Mouse (Mus musculus): Measurements from ENCODE around the gene Klhl35. TPM values are rescaled to one million over a fixed set of nuclear protein-coding genes. Genes with fewer than 3 reads are reported as not detected.

Gene Klhl35
- polyA plus RNA-seq (2012; rRNA removed) = 0.80 and 0.89 TPM in 2 replicates

DNA sequence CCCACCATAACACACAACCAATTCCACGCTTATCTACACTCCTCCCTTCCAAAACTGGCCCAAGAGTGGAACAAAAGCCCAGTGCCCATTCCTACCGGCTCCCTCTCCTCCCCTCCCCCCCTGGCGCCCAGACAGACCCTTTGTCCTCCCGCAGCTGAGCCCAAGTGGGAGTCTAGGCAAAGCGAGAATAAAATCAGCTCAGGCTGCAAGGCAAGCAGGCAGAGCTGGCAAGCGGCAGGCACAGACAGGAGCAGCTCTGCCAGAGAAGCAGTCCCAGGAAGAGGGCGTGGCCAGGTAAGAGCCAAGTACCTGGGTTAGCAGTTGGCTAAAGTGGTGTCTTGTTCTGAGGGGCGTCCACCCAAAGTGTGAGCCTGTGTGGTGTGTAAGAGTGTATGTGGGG, at the start of gene Klhl35:
Gene Klhl35 (plus strand): TSS at position 194 of the 400 bp plus-strand sequence.
- Histone ChIP-seq H3K4me3 (replicated peaks; ENCODE audit: extremely low read depth, low read depth, low read length) (no peak within 1 kb of the TSS), H3K4me1 (ENCODE audit: control insufficient read depth, insufficient read depth, low read length) (peaks cover 11% of the 10 kb centered on the region)
- DNase-seq = no peak
- WGBS = 36% methylated on average over 8 of the region's 8 CpGs
- TF ChIP-seq CTCF (IDR thresholded peaks at IDR 0.05; ENCODE audit: insufficient read depth, low read length) = no peak
- no peak for TF ChIP-seq POLR2A (IDR thresholded peaks at IDR 0.05; ENCODE audit: borderline replicate concordance, extremely low read depth, low read depth, low read length)

DNA sequence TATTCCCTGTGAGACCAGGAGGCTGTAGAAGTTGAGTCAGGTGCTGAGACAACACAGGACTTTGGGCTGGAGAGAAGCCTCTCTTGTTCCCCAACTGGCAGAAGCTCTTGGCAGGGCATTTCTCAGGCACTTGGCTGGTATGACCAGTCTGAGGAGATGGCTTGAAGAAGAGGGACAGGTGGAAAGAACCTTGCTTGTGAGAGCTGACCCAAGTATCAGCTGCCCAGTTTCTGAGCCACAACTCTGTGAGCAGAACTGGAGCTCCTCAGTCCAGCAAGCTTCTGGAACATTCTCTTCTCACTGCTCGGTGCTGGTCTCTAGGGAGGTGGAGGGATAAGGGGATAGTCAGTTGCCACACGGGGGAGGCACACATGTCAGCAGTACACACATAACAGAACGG, 46.5 kb upstream of the Klhl35 start:
- Histone ChIP-seq H3K4me1 (ENCODE audit: control insufficient read depth, insufficient read depth, low read length) (peaks cover 5% of the 10 kb centered on the region; the same call in 1 of the 2 replicates), H3K4me3 (replicated peaks; ENCODE audit: extremely low read depth, low read depth, low read length) (no peak overlapping the region)
- WGBS = 75% methylated on average over 3 of the region's 3 CpGs
- TF ChIP-seq POLR2A (IDR thresholded peaks at IDR 0.05; ENCODE audit: borderline replicate concordance, extremely low read depth, low read depth, low read length) = no peak
- TF ChIP-seq CTCF (IDR thresholded peaks at IDR 0.05; ENCODE audit: insufficient read depth, low read length) = no peak
- no peak for DNase-seq

DNA sequence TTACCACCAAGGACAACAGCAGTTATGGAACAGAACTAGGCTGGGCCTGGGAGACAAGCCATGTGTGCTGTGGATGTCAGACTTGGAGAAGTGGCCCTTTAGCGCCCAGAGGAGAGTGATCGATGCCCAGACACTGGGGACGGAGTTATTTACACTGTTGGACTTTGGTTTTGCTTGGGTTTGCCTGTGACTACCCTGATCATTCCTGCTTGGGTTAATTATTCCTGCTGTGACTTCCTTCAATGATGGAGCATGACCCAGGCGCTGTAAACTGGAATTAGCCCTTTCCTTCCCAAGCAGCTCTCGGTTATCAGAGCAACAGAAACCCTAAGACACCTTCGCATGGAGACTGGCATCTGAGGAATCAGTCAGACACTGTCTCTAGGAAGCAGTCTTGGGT, 44.8 kb upstream of the Klhl35 start:
- no peak overlapping the region for H3K4me3 ChIP-seq (replicated peaks; ENCODE audit: extremely low read depth, low read depth, low read length)
- DNase-seq = no peak
- no peak for TF ChIP-seq CTCF (IDR thresholded peaks at IDR 0.05; ENCODE audit: insufficient read depth, low read length)
- TF ChIP-seq POLR2A (IDR thresholded peaks at IDR 0.05; ENCODE audit: borderline replicate concordance, extremely low read depth, low read depth, low read length) = no peak
- 89% methylated on average over 6 of the region's 6 CpGs for WGBS
- H3K4me1 ChIP-seq (ENCODE audit: control insufficient read depth, insufficient read depth, low read length) = no peaks in the 10 kb centered on the region

DNA sequence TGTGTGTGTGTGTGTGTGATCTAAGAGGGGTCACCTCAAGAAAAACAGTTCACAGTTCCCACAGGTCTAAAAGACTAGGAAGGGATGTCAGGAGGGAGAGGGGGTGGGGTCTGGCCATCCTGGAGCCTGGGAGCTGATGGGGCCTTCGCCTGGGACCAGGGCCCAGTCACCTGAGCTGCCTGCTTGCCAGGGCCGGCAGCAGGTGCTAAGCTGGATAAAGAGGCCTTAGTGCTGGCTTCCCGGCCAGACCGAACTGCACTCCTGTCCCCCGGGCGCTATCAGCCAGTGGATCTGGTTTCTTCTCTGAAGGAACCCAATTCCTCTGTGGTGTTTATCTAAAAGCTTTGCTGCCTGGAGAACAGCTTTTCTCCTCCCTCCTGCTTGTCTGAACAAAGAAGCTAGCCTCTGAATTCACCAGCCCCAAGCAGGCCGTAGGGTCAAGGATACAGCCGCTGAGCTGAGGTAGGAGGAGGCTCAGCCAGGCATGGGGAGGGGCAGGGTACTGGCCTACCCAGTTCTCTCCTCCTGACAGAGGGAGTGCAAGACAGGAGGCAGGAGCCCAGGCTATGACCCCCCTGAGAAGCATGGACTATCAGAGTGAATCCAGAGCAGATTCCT, 41.2 kb upstream of the Klhl35 start:
- no peak for DNase-seq
- TF ChIP-seq CTCF (IDR thresholded peaks at IDR 0.05; ENCODE audit: insufficient read depth, low read length) (no peak), POLR2A (IDR thresholded peaks at IDR 0.05; ENCODE audit: borderline replicate concordance, extremely low read depth, low read depth, low read length) (no peak)
- WGBS = 69% methylated on average over 8 of the region's 8 CpGs

DNA sequence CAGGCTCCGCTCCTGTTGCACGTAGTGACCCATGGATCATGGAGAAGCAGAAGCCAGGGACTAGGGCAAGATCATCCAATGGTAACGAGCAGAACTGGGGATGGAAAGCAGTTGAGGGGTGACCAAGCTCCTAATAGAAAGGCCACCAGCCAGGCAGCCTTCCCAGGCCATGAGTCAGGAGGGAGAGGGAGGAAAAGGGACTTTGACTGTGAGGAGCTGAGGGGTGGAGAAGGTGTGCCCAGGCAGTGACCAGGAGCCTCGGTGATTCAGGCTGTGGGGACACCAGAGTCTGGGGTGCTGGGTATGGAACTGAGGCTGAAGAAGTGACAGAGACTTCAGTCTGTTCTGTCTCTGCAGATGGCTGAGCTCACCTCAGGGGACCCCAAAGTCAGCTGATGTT, 40.1 kb upstream of the Klhl35 start:
- 90% methylated on average over 4 of the region's 4 CpGs for WGBS
- DNase-seq = no peak
- no peaks in the 10 kb centered on the region for H3K4me1 ChIP-seq (ENCODE audit: control insufficient read depth, insufficient read depth, low read length)
- no peak for TF ChIP-seq POLR2A (IDR thresholded peaks at IDR 0.05; ENCODE audit: borderline replicate concordance, extremely low read depth, low read depth, low read length)
- no peak overlapping the region for H3K4me3 ChIP-seq (replicated peaks; ENCODE audit: extremely low read depth, low read depth, low read length)

More for the DNA sequence above, 41.2 kb upstream of the Klhl35 start:
- Histone ChIP-seq H3K4me1 (ENCODE audit: control insufficient read depth, insufficient read depth, low read length) (no peaks in the 10 kb centered on the region), H3K4me3 (replicated peaks; ENCODE audit: extremely low read depth, low read depth, low read length) (no peak overlapping the region)

DNA sequence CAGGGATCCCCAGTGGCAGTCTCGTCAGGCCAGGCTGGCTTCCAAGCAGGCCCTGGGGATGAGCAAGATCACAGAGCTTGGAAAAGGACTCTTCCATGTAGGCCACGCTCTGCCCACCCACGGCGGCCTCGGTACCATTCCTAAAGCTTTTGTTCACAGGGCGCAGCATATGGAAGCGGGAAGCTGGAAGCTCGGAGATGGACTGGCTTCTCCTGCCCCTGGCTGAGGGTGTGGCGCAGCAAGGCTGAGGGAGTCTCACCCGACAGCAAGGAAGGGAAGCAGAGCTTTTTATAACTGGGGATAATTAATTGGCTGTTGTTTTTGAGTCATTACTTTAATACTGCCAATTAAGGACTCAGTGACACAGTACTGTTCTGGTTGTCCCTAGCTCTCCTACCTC, 38.8 kb upstream of the Klhl35 start:
- Histone ChIP-seq H3K4me1 (ENCODE audit: control insufficient read depth, insufficient read depth, low read length) (no peaks in the 10 kb centered on the region), H3K4me3 (replicated peaks; ENCODE audit: extremely low read depth, low read depth, low read length) (no peak overlapping the region)
- TF ChIP-seq POLR2A (IDR thresholded peaks at IDR 0.05; ENCODE audit: borderline replicate concordance, extremely low read depth, low read depth, low read length) (no peak), CTCF (IDR thresholded peaks at IDR 0.05; ENCODE audit: insufficient read depth, low read length) (no peak)
- no peak for DNase-seq
- WGBS = 66% methylated on average over 10 of the region's 10 CpGs

DNA sequence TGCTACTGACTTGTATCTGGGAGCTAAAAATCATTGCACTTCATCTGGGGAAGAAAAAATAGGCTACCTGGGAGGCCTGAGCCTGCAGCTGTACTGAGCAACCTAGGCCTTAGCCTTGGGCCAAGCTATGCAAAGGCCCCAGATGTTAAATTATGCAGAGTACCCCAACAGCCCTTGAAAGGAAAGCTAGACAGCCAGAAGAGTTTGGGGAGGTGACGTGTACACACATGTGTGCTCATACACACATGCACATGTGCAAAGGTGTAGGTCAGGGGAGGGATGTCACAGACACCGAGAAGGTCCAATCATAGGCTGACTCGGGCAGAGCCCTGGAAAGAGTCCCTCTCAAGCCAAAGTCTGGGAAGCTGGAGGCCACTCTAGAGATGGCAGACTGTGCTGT, 37.8 kb upstream of the Klhl35 start:
- 98% methylated on average over 3 of the region's 3 CpGs for WGBS
- Histone ChIP-seq H3K4me3 (replicated peaks; ENCODE audit: extremely low read depth, low read depth, low read length) (no peak overlapping the region), H3K4me1 (ENCODE audit: control insufficient read depth, insufficient read depth, low read length) (no peaks in the 10 kb centered on the region)
- TF ChIP-seq CTCF (IDR thresholded peaks at IDR 0.05; ENCODE audit: insufficient read depth, low read length) (no peak), POLR2A (IDR thresholded peaks at IDR 0.05; ENCODE audit: borderline replicate concordance, extremely low read depth, low read depth, low read length) (no peak)
- no peak for DNase-seq

DNA sequence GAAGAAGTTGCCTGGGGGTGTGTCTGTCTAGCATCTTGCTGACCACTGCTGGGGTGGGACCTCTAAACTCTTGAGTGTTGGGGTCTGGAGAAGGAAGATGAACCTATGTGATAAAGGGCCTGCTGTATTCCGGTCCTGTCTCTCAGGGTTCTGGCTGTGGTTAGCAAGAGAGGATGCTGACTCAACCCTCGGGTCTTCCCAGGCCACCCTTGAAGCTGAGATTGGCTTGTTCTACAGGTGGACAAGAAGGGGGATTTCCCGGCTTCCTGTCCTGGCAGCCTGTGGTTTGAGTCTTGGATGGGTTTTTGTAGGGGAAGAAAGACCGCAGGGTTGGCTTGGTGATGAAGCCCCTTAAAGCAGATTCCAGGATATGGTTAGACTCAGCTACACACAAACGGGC, 37.0 kb upstream of the Klhl35 start:
- no peak for DNase-seq
- Histone ChIP-seq H3K4me1 (ENCODE audit: control insufficient read depth, insufficient read depth, low read length) (no peaks in the 10 kb centered on the region), H3K4me3 (replicated peaks; ENCODE audit: extremely low read depth, low read depth, low read length) (no peak overlapping the region)
- TF ChIP-seq POLR2A (IDR thresholded peaks at IDR 0.05; ENCODE audit: borderline replicate concordance, extremely low read depth, low read depth, low read length) (no peak), CTCF (IDR thresholded peaks at IDR 0.05; ENCODE audit: insufficient read depth, low read length) (no peak)
- WGBS = 63% methylated on average over 5 of the region's 5 CpGs

DNA sequence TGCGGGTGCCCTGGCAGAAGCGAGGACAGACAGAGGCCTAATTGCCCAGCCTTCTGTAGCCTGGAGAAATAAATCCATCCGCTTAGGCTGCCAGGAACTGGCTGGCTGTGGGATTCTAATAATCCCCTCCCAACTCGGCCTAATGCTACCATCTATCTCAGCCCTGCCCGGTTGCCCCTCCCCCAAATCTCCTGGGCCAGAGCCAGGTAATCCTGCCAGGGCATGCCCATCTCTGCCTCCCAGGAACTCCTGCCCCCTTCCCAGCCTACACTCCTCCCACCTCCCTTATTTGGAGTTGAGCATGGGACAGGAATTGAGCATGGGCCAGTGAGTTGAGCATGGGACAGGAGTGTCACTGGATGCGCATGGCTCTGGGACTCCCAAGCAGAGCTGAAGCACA, 36.0 kb upstream of the Klhl35 start:
- TF ChIP-seq POLR2A (IDR thresholded peaks at IDR 0.05; ENCODE audit: borderline replicate concordance, extremely low read depth, low read depth, low read length) (no peak), CTCF (IDR thresholded peaks at IDR 0.05; ENCODE audit: insufficient read depth, low read length) (no peak)
- Histone ChIP-seq H3K4me1 (ENCODE audit: control insufficient read depth, insufficient read depth, low read length) (no peaks in the 10 kb centered on the region), H3K4me3 (replicated peaks; ENCODE audit: extremely low read depth, low read depth, low read length) (no peak overlapping the region)
- DNase-seq = no peak
- WGBS = 55% methylated on average over 6 of the region's 6 CpGs

DNA sequence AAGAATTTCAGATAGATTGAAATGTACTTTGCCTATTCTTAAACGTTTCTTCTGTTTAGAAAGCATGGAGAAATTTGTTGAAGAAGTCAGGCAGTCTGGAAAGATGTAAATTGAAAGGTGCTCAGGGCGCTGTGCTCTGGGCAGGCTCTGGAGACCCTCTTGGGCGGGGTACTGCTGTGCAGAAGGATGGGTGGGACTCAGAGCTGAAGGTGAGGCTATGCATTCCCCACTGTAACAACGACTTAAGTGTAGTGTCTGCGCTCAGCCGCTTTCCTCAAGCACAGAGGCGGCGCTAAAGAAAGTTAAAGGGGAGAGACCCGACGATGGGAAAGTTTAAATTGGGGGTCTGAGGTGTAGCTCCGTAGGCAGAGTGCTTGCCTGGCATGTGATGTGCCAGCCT, 35.6 kb upstream of the Klhl35 start:
- no peak for DNase-seq
- H3K4me3 ChIP-seq (replicated peaks; ENCODE audit: extremely low read depth, low read depth, low read length) = no peak overlapping the region
- WGBS = 66% methylated on average over 11 of the region's 11 CpGs
- no peak for TF ChIP-seq CTCF (IDR thresholded peaks at IDR 0.05; ENCODE audit: insufficient read depth, low read length)
- TF ChIP-seq POLR2A (IDR thresholded peaks at IDR 0.05; ENCODE audit: borderline replicate concordance, extremely low read depth, low read depth, low read length) = no peak
- no peaks in the 10 kb centered on the region for H3K4me1 ChIP-seq (ENCODE audit: control insufficient read depth, insufficient read depth, low read length)
